Mouse (Mus musculus) limb, embryonic 13.5 days (tissue): Measurements from ENCODE around the gene Ssh1. TPM values are rescaled to one million over a fixed set of nuclear protein-coding genes. Genes with fewer than 3 reads are reported as not detected.
A peak's percentile ranks its signal among the peaks of the same experiment; 100 is the strongest.

ENCODE experiments used
- ATAC-seq: fragments of 200-750 bp; cut with Nextera tagmentation; 2 replicates; pipeline ENCODE4 v1.8.0; 2017; ENCODE audit warnings: low read depth, moderate number of reproducible peaks, moderate TSS enrichment; ENCODE audit not compliant: low FRiP score
- H3K27ac ChIP-seq: fragments of 300-500 bp; sonication (generic); 2 replicates; pipeline ENCODE4 v1.5.1; 2015; ENCODE audit warnings: inconsistent platforms, mild to moderate bottlenecking, moderate library complexity
- H3K27me3 ChIP-seq: fragments of 300-500 bp; sonication (generic); 2 replicates; pipeline ENCODE4 v1.6.1; 2015; ENCODE audit warnings: mild to moderate bottlenecking, inconsistent platforms
- H3K36me3 ChIP-seq: fragments of 300-500 bp; sonication (generic); 2 replicates; pipeline ENCODE4 v1.6.1; 2015; ENCODE audit warnings: inconsistent platforms, mild to moderate bottlenecking, moderate library complexity
- H3K4me1 ChIP-seq: fragments of 300-500 bp; sonication (generic); 2 replicates; pipeline ENCODE4 v1.6.1; 2015; ENCODE audit warnings: inconsistent platforms
- H3K4me2 ChIP-seq: fragments of 300-500 bp; sonication (generic); replicated peaks from 2 replicates; pipeline ENCODE4 v1.6.1; 2015; ENCODE audit warnings: inconsistent platforms, mild to moderate bottlenecking, moderate library complexity
- H3K4me3 ChIP-seq: fragments of 300-500 bp; sonication (generic); 2 replicates; pipeline ENCODE4 v1.5.1; 2015; ENCODE audit warnings: moderate library complexity, mild to moderate bottlenecking, inconsistent platforms
- H3K9ac ChIP-seq: fragments of 300-500 bp; sonication (generic); 2 replicates; pipeline ENCODE4 v1.6.1; 2015; ENCODE audit warnings: mild to moderate bottlenecking, inconsistent platforms
- H3K9me3 ChIP-seq: fragments of 300-500 bp; sonication (generic); 2 replicates; pipeline ENCODE4 v1.6.1; 2016; ENCODE audit warnings: inconsistent platforms
- WGBS: fragments of 180-500 bp; shearing (Covaris S2); methylation state at CpG from one replicate; pipeline ENCODE4 v1.1.7; 2015; 5-methylcytosine and 5-hydroxymethylcytosine counted together
- polyA plus RNA-seq: library from polyadenylated mRNA; unstranded; fragments of >200 nt; fragmentation: Nextera tagmentation; extraction: Ambion mirVana; gene quantifications from 2 replicates; pipeline ENCODE4 v1.2.1, GENCODE M21; 2015

Ssh1 gene
- polyA plus RNA-seq, 1 experiment from 2014 or later, result 18.7 TPM

DNA sequence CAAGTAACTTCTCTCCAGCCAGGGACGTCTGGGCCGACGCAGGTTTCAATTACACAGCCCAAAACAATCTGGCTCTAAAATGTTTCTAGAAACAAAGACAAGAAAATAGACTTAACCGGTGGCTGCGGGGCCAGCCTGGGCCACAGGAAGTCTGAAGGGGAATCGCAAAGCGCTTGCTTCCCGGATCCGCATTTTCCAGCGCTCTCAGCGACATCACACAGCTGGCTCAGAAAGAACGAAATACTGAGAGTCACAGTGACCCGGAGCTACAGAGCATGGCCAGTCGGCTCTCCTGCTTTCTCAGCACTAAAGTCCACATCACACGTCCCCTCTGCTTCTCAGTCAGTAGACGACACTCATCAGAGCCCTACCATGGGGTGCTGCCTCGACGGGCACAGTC, 102.8 kb downstream of the Ssh1 start:
- H3K9ac ChIP-seq, result no peak overlapping the region
- H3K4me2 ChIP-seq, result no peak overlapping the region
- no peak for ATAC-seq
- no peak overlapping the region for H3K4me3 ChIP-seq
- no peaks in the 10 kb centered on the region; the same call in 1 of the 2 replicates for H3K36me3 ChIP-seq
- peak overlapping the region; percentile 48; the same call in 1 of the 2 replicates for H3K27ac ChIP-seq
- 80% methylated on average over 18 of the region's 18 CpGs for WGBS
- H3K4me1 ChIP-seq, result peaks cover 43% of the 10 kb centered on the region
- no peaks in the 10 kb centered on the region for H3K27me3 ChIP-seq
- H3K9me3 ChIP-seq, result 0 out of 2 replicates have a peak, but pooled peaks cover 3% of the 10 kb centered on the region

DNA sequence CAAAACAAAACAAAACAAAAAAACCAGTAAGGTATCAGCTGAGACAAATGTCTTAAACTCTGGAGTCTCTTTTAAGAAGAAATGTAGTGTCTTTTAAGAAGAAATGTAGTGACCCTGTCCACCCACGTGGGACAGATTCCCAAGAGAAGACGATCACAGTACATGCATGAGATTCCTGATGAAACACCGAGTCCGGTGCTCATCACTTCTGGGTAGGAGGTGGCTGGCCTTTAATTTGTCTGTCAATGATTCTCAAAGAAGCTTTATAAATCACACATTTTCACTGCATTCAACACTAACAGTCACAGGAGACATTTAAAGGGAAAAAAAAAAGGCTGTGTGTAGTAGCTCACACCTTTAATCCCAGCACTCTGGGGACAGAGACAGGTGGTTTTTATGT, 103.8 kb downstream of the Ssh1 start:
- Histone ChIP-seq H3K36me3 (no peaks in the 10 kb centered on the region; the same call in 1 of the 2 replicates), H3K9me3 (0 out of 2 replicates have a peak, but pooled peaks cover 3% of the 10 kb centered on the region), H3K4me2 (no peak overlapping the region), H3K9ac (no peak overlapping the region), H3K27ac (no peak overlapping the region), H3K27me3 (no peaks in the 10 kb centered on the region), H3K4me3 (no peak overlapping the region), H3K4me1 (peaks cover 46% of the 10 kb centered on the region)
- WGBS, result 49% methylated on average over 4 of the region's 4 CpGs
- ATAC-seq, result no peak

DNA sequence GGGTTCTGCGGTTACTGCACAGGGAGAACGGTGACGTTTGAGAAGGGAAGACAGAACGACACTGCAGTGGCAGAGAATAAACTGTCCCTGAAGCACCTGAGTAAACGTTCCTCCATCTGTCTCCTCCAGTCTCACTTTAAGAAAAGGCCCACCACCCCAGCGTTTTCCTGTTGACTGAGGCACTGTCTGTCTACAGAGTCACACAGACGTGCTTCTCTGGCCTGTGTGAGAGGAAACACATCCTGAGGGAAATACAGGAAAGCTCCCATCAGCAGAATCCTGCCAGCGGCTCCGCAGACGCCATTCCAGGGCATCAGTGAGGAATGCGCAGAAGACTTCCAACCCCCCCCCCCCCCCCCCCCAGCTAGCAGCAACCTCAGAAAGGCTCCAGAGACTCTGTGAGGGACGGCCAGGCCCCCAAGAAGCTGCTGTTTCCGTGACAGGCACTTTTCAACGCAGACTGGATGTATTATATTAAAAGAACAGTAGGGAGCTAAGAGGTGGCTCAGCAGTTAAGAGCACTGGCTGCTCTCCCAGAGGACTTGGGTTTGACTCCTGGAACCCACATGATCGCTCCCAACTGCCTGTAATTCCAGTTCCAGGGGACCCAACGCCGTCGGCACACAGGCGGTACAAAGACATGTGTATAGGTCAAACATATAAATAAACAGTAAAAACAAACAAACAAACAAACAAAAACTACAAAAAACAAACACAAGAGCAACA, 104.3 kb downstream of the Ssh1 start:
- WGBS, result 20% methylated on average over 19 of the region's 19 CpGs
- Histone ChIP-seq H3K4me2 (peak overlapping the region; percentile 39), H3K9me3 (0 out of 2 replicates have a peak, but pooled peaks cover 3% of the 10 kb centered on the region), H3K27ac (peak overlapping the region; percentile 59; the same call in 1 of the 2 replicates), H3K4me3 (no peak overlapping the region), H3K27me3 (no peaks in the 10 kb centered on the region), H3K36me3 (no peaks in the 10 kb centered on the region; the same call in 1 of the 2 replicates), H3K9ac (no peak overlapping the region), H3K4me1 (peaks cover 46% of the 10 kb centered on the region)
- ATAC-seq, result peak; percentile 61

DNA sequence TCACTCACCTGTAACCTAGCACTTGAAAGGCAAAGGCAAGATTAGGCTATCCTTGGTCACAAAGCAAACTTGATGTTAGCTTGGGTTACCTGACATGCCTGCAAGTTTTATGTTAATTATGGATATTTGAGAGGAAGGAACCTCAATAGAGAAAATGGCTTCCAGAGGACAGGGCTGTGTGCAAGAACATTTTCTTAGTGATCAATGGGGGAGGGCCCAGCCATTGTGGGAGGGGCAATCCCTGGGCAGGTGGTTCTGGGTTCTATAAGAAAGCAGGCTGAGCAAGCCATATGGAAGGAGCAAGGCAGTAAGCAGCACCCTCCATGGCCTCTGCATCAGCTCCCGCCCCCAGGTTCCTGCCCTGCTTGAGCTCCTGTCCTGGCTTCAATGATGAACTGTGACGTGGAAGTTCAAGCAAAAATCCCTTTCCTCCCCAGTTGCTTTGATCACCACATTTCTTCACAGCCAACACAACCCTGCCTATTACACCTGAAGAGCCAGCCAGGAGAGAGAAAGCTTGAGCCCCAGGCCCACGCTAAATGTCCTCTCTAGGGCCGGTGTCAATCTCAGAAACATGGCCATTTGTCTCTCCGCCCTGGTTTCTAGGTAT, 105.4 kb downstream of the Ssh1 start:
- H3K9ac ChIP-seq, result no peak overlapping the region
- WGBS, result 85% methylated on average over 5 of the region's 5 CpGs
- H3K9me3 ChIP-seq, result 0 out of 2 replicates have a peak, but pooled peaks cover 3% of the 10 kb centered on the region
- H3K4me3 ChIP-seq, result no peak overlapping the region
- H3K27ac ChIP-seq, result peak overlapping the region; percentile 59; the same call in 1 of the 2 replicates
- H3K4me2 ChIP-seq, result no peak overlapping the region
- H3K36me3 ChIP-seq, result no peaks in the 10 kb centered on the region; the same call in 1 of the 2 replicates
- no peaks in the 10 kb centered on the region for H3K27me3 ChIP-seq
- H3K4me1 ChIP-seq, result peaks cover 51% of the 10 kb centered on the region
- no peak for ATAC-seq

DNA sequence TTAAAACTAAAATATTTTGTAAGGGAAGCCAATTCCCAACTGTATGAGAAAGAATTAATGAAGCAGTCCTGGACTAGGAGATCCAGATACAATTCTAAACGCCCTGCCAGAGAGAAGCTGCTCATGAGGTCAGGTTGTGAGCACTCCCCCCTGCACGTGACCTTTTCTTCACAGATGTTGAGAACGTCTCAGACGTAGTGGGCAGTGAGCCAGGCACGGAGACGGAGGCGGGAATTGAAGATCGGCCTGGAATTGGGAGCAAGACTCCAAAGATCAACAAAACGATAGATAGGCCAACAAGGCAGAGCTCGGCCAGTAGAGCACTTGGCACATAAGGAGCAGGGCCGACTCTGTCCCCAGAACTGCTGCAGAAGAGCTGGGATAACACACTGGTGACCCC, 106.6 kb downstream of the Ssh1 start:
- Histone ChIP-seq H3K27me3 (no peaks in the 10 kb centered on the region), H3K4me1 (peaks cover 62% of the 10 kb centered on the region), H3K9me3 (0 out of 2 replicates have a peak, but pooled peaks cover 3% of the 10 kb centered on the region), H3K4me3 (no peak overlapping the region), H3K4me2 (no peak overlapping the region), H3K36me3 (no peaks in the 10 kb centered on the region; the same call in 1 of the 2 replicates), H3K9ac (no peak overlapping the region), H3K27ac (no peak overlapping the region)
- ATAC-seq, result no peak
- WGBS, result 63% methylated on average over 11 of the region's 11 CpGs

Other genes with a start within 250 kb of the Ssh1 start
- 59.8 and 60.2 TPM in 2 replicates for gene Sart3, start 221.4 kb downstream of the Ssh1 start, polyA plus RNA-seq
- 96.3 and 98.5 TPM in 2 replicates for gene Iscu, start 221.1 kb downstream of the Ssh1 start, polyA plus RNA-seq
- gene Tmem119, start 193.4 kb downstream of the Ssh1 start, polyA plus RNA-seq, result 221 and 237 TPM in 2 replicates
- 2.5 TPM in 2 replicates for gene Selplg, start 161.2 kb downstream of the Ssh1 start, polyA plus RNA-seq
- gene Coro1c, start 85.1 kb downstream of the Ssh1 start, polyA plus RNA-seq, result 83.1 and 90.2 TPM in 2 replicates
- not detected in 2 replicates for gene Dao, start 9.8 kb upstream of the Ssh1 start, polyA plus RNA-seq
- gene Usp30, start 71.6 kb upstream of the Ssh1 start, polyA plus RNA-seq, result 15.2 and 15.7 TPM in 2 replicates
- gene Svop, start 97.7 kb upstream of the Ssh1 start, polyA plus RNA-seq, result 0.05 and 0.23 TPM in 2 replicates
- gene Alkbh2, start 134.3 kb upstream of the Ssh1 start, polyA plus RNA-seq, result 10.8 and 11.9 TPM in 2 replicates
- gene Ung, start 136.5 kb upstream of the Ssh1 start, polyA plus RNA-seq, result 46.9 and 48.3 TPM in 2 replicates
- gene Acacb, start 152.6 kb upstream of the Ssh1 start, polyA plus RNA-seq, result 4.3 and 5.0 TPM in 2 replicates